Mouse (Mus musculus) ES-E14 (cell line): ENCODE measurements around the gene Aoc2.

Source experiments
- CHD2 ChIP-seq: IDR thresholded peaks from 2 replicates; pipeline ENCODE4 v1.6.1; 2014; ENCODE audit warnings: mild to moderate bottlenecking, low read depth, low read length, inconsistent platforms
- HCFC1 ChIP-seq: IDR thresholded peaks from 2 replicates; pipeline ENCODE4 v1.6.1; 2012; ENCODE audit warnings: low read length, inconsistent platforms, borderline replicate concordance; ENCODE audit not compliant: insufficient read depth
- ZC3H11A ChIP-seq: IDR thresholded peaks from 2 replicates; pipeline ENCODE4 v1.6.1; 2012; ENCODE audit warnings: low read depth, mild to moderate bottlenecking, inconsistent platforms, low read length, borderline replicate concordance
- ZNF384 ChIP-seq: IDR thresholded peaks from 2 replicates; pipeline ENCODE4 v1.6.1; 2012; ENCODE audit warnings: low read depth, low read length, inconsistent platforms

DNA sequence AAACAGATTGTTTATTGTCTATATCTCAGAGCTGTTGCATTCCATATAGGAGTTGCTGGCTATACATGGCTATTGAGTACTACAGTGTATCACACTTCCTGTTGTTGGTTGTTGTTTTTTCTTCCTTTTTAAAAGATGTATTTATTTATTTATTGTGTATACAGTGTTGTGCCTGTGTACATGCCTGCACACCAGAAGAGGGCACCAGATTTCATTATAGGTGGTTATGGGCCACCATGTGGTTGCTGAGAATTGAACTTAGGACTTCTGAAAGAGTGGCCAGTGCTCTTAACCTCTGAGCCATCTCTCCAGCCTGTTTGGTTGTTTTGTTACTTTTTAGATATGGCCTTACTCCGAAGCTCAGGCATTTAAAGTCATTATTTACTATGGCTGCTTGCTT lies 10.3 kb upstream of the Aoc2 start:
- no peak for TF ChIP-seq HCFC1
- TF ChIP-seq ZNF384: no peak
- TF ChIP-seq CHD2: no peak
- no peak for TF ChIP-seq ZC3H11A
